Mouse (Mus musculus) ES-CJ7 (cell line): Measurements from ENCODE around the gene Olfr891.
A peak's percentile ranks its signal among the peaks of the same experiment; 100 is the strongest.

Source experiments
- DNase-seq: peaks from one replicate; pipeline ENCODE4 v3.0.0; 2011; ENCODE audit warnings: low read depth, low spot score

The Olfr891 gene

DNA sequence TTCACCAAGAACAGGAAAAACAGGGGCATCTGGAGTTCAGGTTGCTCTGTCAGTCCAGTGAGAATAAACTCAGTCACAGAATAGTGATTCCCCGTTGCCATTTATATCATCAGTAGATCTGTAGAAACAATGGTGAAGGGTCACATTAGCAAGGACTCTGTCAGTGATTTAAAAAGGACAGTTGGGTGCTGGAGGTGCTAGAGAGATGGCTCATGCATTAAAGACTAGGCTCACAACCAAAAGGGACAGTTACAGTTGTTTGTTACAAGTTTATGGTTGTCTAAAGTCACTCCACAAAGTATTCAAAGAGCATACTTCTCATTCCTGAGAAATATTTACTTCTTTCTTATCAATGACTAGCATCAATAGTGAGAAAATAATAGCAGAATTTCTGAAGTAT is at the start of gene Olfr891:
Olfr891 (minus strand) TSS at position 101 of the 400 bp plus-strand sequence.
- DNase-seq = no peak

DNA sequence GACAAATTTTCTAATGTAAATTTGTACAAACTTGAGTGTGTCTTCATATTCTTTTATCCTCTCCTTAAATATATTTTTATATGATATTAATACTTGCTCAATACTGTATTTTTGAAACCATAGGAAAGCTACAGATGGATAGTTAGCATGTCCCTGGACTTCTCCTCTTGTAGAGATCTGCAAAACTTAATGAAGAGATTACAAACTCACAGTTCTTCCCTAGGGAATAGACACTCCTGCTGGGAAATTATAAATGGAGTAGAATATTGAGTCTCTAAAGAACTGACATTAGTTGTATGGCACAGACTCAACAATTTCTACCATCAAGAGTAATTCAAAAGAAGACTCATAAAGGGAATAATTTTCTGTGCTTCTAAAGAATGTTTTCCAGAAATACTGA is 37.1 kb upstream of the Olfr891 start, which contains the start of gene Olfr894:
Olfr894 (plus strand) TSS at position 301 of the 400 bp plus-strand sequence.
- no peak for DNase-seq

DNA sequence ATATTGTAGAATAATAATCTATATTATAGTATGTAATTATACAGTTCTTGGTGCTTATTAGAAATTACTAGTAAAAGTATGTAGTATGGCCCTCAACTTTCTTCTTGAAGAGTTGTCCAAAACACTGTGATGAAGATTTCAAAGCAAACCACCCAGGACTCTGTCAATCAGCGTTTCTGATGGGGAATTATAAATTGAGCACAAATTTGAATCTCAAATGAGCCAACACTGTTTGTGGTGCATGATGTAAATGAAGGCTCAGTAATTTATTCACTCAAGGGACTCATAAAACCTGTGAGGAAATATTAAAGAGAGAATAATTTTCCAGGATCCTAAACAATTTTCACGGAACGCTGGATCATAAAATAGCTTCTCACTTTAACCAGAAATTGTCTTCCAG is 27.4 kb upstream of the Olfr891 start, which contains the start of gene Olfr893:
Olfr893 (plus strand) TSS at position 301 of the 400 bp plus-strand sequence.
- no peak for DNase-seq

DNA sequence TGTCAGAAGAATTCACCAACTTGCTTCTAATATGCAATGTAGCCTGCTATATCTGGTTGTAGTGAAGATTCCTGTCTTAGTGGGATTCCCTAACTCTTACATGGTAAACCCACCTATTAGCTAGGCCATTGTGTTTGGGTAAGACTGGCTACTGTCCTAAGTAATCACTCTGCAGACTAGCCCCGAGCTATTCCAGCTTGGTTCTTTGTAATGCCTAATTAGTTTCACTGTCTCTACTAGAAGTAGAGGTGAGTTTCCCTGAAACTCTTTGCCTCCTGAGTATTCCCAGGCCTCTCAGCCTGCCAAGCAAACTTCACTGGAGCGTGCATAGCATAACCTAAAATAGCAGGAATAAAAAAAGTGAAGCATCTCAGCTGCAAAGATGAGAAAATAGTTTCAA is 12.3 kb downstream of the Olfr891 start:
- peak; percentile 60 for DNase-seq

DNA sequence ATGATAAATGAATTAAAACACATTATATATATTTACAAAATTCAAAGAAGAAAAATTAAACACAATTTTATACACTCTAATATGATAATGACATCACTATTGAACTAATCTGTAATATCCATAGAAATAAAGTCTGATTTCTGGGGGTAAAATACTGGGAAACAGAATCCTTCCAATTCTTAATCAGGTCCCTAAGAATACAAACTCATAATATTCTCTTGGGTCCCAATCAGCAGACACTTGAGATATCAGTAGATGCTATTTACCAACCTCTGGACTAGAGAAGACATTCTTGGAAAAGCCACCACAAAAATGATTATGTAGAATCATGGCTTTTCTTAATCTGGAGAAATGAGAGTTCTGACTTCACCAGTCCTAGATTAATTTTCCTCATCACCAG is 38.4 kb downstream of the Olfr891 start, which contains the start of gene Olfr890:
Olfr890 (plus strand) TSS at position 301 of the 400 bp plus-strand sequence.
- no peak for DNase-seq
